12 mouse cellular contexts compared by ENCODE assay signal in the genomic region with DNA sequence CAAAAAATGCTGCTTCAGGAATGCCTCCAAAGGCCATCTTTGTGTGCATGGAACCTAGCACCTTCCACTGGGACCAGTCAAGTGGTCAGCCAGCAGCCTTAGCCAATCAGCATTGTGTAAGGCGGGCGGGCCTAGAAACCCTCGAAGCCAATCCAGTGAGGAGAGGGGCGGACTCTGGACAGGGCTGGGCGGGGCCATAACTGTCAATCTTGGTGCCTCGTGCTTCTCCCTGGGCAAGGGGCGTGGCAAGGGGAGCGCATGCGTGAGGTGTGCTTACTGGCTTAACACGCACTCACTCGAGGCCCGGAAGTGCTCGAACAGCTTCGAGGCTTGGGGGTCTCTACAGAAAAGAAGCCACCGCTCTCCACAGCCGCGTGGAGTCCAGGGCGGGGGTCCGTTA. TPM values are rescaled to one million over a fixed set of nuclear protein-coding genes. Genes with fewer than 3 reads are reported as not detected.
DNase-seq lines count a peak whose midpoint lies in the region; ATAC-seq and TF ChIP-seq lines count a peak whose summit lies in the region.
"Had no signal": no experiment of that assay in that cellular context is flagged by ENCODE, and none has a peak within 500 bp of the region (broad histone marks: within the 10 kb centered on the region; RNA-seq: fewer than 3 reads in every experiment).

TSS of gene Prr19 (plus strand) at position 349 of the 400 bp plus-strand sequence.

- peak; percentile 36 for ATAC-seq in hindbrain, embryonic 15.5 days (ENCODE audit: low FRiP score, low read depth)
- ATAC-seq in neural tube, embryonic 11.5 days (ENCODE audit: insufficient read depth, low FRiP score, low TSS enrichment), result no peak; the same call in 1 of the 2 replicates

- H3K9me3 ChIP-seq in hindbrain, embryonic 15.5 days, result no peaks in the 10 kb centered on the region
- H3K9me3 ChIP-seq in neural tube, embryonic 11.5 days (ENCODE audit: control insufficient read depth, low read length), result no peaks in the 10 kb centered on the region
- H3K9me3 ChIP-seq: embryonic facial prominence, embryonic 15.5 days had no signal

- DNase-seq in heart, adult 11 months, result peak; percentile 92
- no peak for DNase-seq in heart, postnatal 4 days
- peak; percentile 57 for DNase-seq in Muller cell, postnatal 12 days (ENCODE audit: inconsistent ontology term)
- DNase-seq in neural tube, embryonic 11.5 days (ENCODE audit: low spot score), result peak; percentile 68
- no peak for DNase-seq in layer of hippocampus, postnatal 14 days (ENCODE audit: low spot score in 2 of 2)
- DNase-seq in left cerebral cortex, adult 2 months (ENCODE audit: extremely low spot score in 1 of 2, low spot score in 2 of 2), result no peak
- no peak for DNase-seq in gastrocnemius, postnatal 36 days
- DNase-seq: kidney, postnatal 10 days; thymus, postnatal 14 days had no signal

- H3K4me3 ChIP-seq in hindbrain, embryonic 15.5 days, result 0 out of 2 replicates have a peak within 1 kb of the TSS, but pooled peaks have one; percentile 2
- H3K4me3 ChIP-seq in neural tube, embryonic 11.5 days (ENCODE audit: low read depth, low read length), result no peak within 1 kb of the TSS
- no peak within 1 kb of the TSS for H3K4me3 ChIP-seq in left cerebral cortex, adult 2 months
- H3K4me3 ChIP-seq: embryonic facial prominence, embryonic 15.5 days; myocyte had no signal

- H3K36me3 ChIP-seq in hindbrain, embryonic 15.5 days, result no peaks in the 10 kb centered on the region
- H3K36me3 ChIP-seq in neural tube, embryonic 11.5 days (ENCODE audit: control insufficient read depth, insufficient read depth, low read length), result no peaks in the 10 kb centered on the region

- H3K4me1 ChIP-seq in hindbrain, embryonic 15.5 days (replicated peaks), result peaks cover 25% of the 10 kb centered on the region
- H3K4me1 ChIP-seq in neural tube, embryonic 11.5 days (ENCODE audit: control insufficient read depth, insufficient read depth, low read length), result peaks cover 7% of the 10 kb centered on the region

- H3K27me3 ChIP-seq in hindbrain, embryonic 15.5 days, result no peaks in the 10 kb centered on the region
- no peaks in the 10 kb centered on the region for H3K27me3 ChIP-seq in neural tube, embryonic 11.5 days (ENCODE audit: control insufficient read depth, insufficient read depth, low read length)

- intact Hi-C loops in left cerebral cortex, adult 2 months (cut with DNase I), result no loop called here
- intact Hi-C loops in gastrocnemius, postnatal 36 days (cut with DNase I), result no loop called here

- TF ChIP-seq CTCF in left cerebral cortex, adult 2 months (IDR thresholded peaks at IDR 0.05), result no peak

- 60% methylated on average over 19 of the region's 19 CpGs for WGBS in hindbrain, embryonic 15.5 days
- WGBS in neural tube, embryonic 11.5 days, result 54% methylated on average over 19 of the region's 19 CpGs

- H3K9ac ChIP-seq in hindbrain, embryonic 15.5 days, result no peak within 1 kb of the TSS
- no peak within 1 kb of the TSS for H3K9ac ChIP-seq in neural tube, embryonic 11.5 days (ENCODE audit: low read length)
- H3K9ac ChIP-seq: embryonic facial prominence, embryonic 15.5 days had no signal

- H3K27ac ChIP-seq in hindbrain, embryonic 15.5 days (replicated peaks), result no peak within 1 kb of the TSS
- no peak within 1 kb of the TSS for H3K27ac ChIP-seq in neural tube, embryonic 11.5 days (ENCODE audit: low read depth, low read length)
- no peak within 1 kb of the TSS for H3K27ac ChIP-seq in left cerebral cortex, adult 2 months
- H3K27ac ChIP-seq: embryonic facial prominence, embryonic 15.5 days had no signal

- H3K4me2 ChIP-seq in hindbrain, embryonic 15.5 days, result peak within 1 kb of the TSS; percentile 33
- H3K4me2 ChIP-seq in neural tube, embryonic 11.5 days (ENCODE audit: low read depth), result no peak within 1 kb of the TSS
- H3K4me2 ChIP-seq: embryonic facial prominence, embryonic 15.5 days had no signal

RNA-seq across cellular contexts. Expression of gene Prr19, which starts in this region (rescaled TPM):
- not detected for total RNA-seq in heart, postnatal 4 days (2021)
- polyA plus RNA-seq in hindbrain, embryonic 15.5 days (2015; fragmentation: Nextera tagmentation; extraction: Ambion mirVana), result 3.5 and 4.6 TPM in 2 replicates
- 0.32 and 1.0 TPM in 2 replicates for polyA plus RNA-seq in neural tube, embryonic 11.5 days (2014; fragmentation: Nextera tagmentation; extraction: Ambion mirVana)
- total RNA-seq in layer of hippocampus, postnatal 14 days (2021), result not detected
- under 1 TPM in 1 of 2 experiments, not detected in 1; 0.27 TPM for total RNA-seq in left cerebral cortex, adult 2 months (2021)
- not detected for total RNA-seq in gastrocnemius, postnatal 36 days (2021)
- polyA plus RNA-seq: myocyte had no signal

Comparison
In these comparisons a context has a peak if more than half of its experiments do, and no peak if none do; other contexts are left out.
1. DNase-seq: peak in heart, adult 11 months (single experiment), Muller cell, postnatal 12 days (single experiment) and neural tube, embryonic 11.5 days (single experiment); none in heart, postnatal 4 days (single experiment), layer of hippocampus, postnatal 14 days (0 of 2), left cerebral cortex, adult 2 months (0 of 2) and gastrocnemius, postnatal 36 days (0 of 2).